9 mouse cellular contexts compared by ENCODE assay signal in the genomic region with DNA sequence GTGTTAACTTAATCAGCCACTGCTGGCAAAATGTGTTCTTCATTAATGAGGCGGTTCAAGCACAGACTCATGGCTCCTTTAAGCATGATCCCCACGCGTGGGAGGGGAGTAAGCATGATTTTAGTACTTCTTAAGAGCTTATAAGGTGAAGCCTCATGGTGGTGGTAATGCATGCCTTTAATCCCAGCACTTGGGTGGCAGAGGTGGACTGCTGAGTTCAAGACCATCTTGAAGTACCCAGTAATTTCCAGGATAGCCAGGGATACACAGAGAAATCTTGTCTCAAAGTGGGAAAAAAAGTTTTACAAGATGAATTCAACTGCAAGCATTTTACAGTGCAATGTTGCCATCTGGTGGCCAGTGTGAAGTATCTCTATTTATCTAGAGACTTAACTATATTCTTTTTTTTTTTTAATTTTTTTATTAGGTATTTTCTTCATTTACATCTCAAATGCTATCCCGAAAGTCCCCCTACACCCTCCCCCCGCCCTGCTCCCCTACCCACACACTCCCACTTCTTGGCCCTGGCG.
DNase-seq lines count a peak whose midpoint lies in the region; ATAC-seq lines count a peak whose summit lies in the region.
"Had no signal": no experiment of that assay in that cellular context is flagged by ENCODE, and none has a peak within 500 bp of the region (broad histone marks: within the 10 kb centered on the region; RNA-seq: fewer than 3 reads in every experiment).

No protein-coding gene starts in this region.

- no peaks in the 10 kb centered on the region for H3K27me3 ChIP-seq in neural tube, embryonic 15.5 days (replicated peaks)
- H3K27me3 ChIP-seq in midbrain, embryonic 12.5 days, result no peaks in the 10 kb centered on the region; the same call in 1 of the 2 replicates
- H3K27me3 ChIP-seq: heart, embryonic 13.5 days had no signal

- no peaks in the 10 kb centered on the region for H3K9me3 ChIP-seq in neural tube, embryonic 15.5 days (replicated peaks)
- no peaks in the 10 kb centered on the region for H3K9me3 ChIP-seq in midbrain, embryonic 12.5 days
- H3K9me3 ChIP-seq: heart, embryonic 13.5 days had no signal

- no peaks in the 10 kb centered on the region for H3K4me1 ChIP-seq in neural tube, embryonic 15.5 days
- H3K4me1 ChIP-seq in midbrain, embryonic 12.5 days, result no peaks in the 10 kb centered on the region

- 58% methylated on average over 6 of the region's 6 CpGs for WGBS in neural tube, embryonic 15.5 days
- WGBS in midbrain, embryonic 12.5 days, result 45% methylated on average over 6 of the region's 6 CpGs

- no peak for ATAC-seq in neural tube, embryonic 15.5 days (ENCODE audit: low FRiP score)
- peak; percentile 35; the same call in 1 of the 2 replicates for ATAC-seq in midbrain, embryonic 12.5 days (ENCODE audit: low FRiP score, low read depth)
- no peak for ATAC-seq in monocyte, adult 5-6 weeks (replicated peaks; ENCODE audit: insufficient number of reproducible peaks, low FRiP score, low TSS enrichment, poor library complexity, severe bottlenecking)

- DNase-seq in cerebellum, postnatal 14 days, result peak; percentile 66 to 75
- no peak for DNase-seq in cerebellum, adult 11 months
- DNase-seq in neural tube, embryonic 10.5 days (ENCODE audit: extremely low spot score, low spot score), result peak; percentile 64
- peak; percentile 88 for DNase-seq in embryo, embryonic 10.5 days (ENCODE audit: low spot score)
- DNase-seq in hindlimb bud, embryonic 11.5 days (ENCODE audit: extremely low spot score, low read depth, low spot score), result peak; percentile 66

- H3K9ac ChIP-seq in neural tube, embryonic 15.5 days (replicated peaks), result no peak overlapping the region
- no peak overlapping the region for H3K9ac ChIP-seq in midbrain, embryonic 12.5 days (replicated peaks)
- H3K9ac ChIP-seq: heart, embryonic 13.5 days had no signal

- H3K36me3 ChIP-seq in neural tube, embryonic 15.5 days, result no peaks in the 10 kb centered on the region
- H3K36me3 ChIP-seq in midbrain, embryonic 12.5 days, result no peaks in the 10 kb centered on the region
- H3K36me3 ChIP-seq: heart, embryonic 13.5 days had no signal

- H3K4me3 ChIP-seq in neural tube, embryonic 15.5 days (replicated peaks), result no peak overlapping the region
- H3K4me3 ChIP-seq in midbrain, embryonic 12.5 days, result no peak overlapping the region
- H3K4me3 ChIP-seq: heart, embryonic 13.5 days had no signal

- no peak overlapping the region for H3K4me2 ChIP-seq in neural tube, embryonic 15.5 days
- no peak overlapping the region for H3K4me2 ChIP-seq in midbrain, embryonic 12.5 days (replicated peaks)
- H3K4me2 ChIP-seq: heart, embryonic 13.5 days had no signal

- no peak overlapping the region for H3K27ac ChIP-seq in neural tube, embryonic 15.5 days (replicated peaks)
- no peak overlapping the region for H3K27ac ChIP-seq in midbrain, embryonic 12.5 days (replicated peaks)
- H3K27ac ChIP-seq: heart, embryonic 13.5 days had no signal
